ENCODE assay signal across 27 mouse cellular contexts in the genomic region with DNA sequence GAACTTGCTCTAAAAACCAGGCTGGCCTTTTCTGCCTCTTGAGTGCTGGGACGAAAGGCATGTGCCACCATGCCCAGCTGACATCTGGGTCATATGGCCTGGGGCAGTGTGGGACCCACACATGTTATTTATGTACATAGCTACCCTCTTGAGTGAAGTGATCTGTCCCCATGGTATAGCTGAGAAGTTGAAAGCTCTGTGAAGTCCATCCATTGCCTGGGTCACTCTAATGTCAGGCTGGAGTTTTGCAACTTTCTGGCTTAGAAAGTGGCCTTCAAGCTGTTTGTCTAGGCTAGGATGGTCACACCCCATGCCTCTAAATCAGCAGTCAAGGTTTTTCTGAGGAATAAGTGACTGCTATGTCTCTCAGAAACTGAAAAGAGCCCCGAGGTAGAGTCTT.
"Had no signal": no experiment of that assay in that cellular context is flagged by ENCODE, and none has a peak within 500 bp of the region (broad histone marks: within the 10 kb centered on the region; RNA-seq: fewer than 3 reads in every experiment).

No protein-coding gene starts in this region.

- H3K27ac ChIP-seq: embryonic facial prominence, embryonic 10.5 days; embryonic facial prominence, embryonic 12.5 days; embryonic facial prominence, embryonic 13.5 days; embryonic facial prominence, embryonic 15.5 days; forebrain, embryonic 10.5 days; forebrain, embryonic 12.5 days; forebrain, embryonic 13.5 days; forebrain, embryonic 15.5 days; gastrocnemius, adult 2 months; heart, adult 2 months had no signal

- H3K9me3 ChIP-seq: embryonic facial prominence, embryonic 10.5 days; embryonic facial prominence, embryonic 12.5 days; embryonic facial prominence, embryonic 13.5 days; embryonic facial prominence, embryonic 15.5 days; forebrain, embryonic 10.5 days; forebrain, embryonic 12.5 days; forebrain, embryonic 13.5 days; forebrain, embryonic 15.5 days had no signal

- H3K27me3 ChIP-seq: embryonic facial prominence, embryonic 12.5 days; embryonic facial prominence, embryonic 13.5 days; embryonic facial prominence, embryonic 15.5 days; forebrain, embryonic 12.5 days; forebrain, embryonic 13.5 days; forebrain, embryonic 15.5 days had no signal

- H3K4me2 ChIP-seq: embryonic facial prominence, embryonic 12.5 days; embryonic facial prominence, embryonic 13.5 days; embryonic facial prominence, embryonic 15.5 days; forebrain, embryonic 12.5 days; forebrain, embryonic 13.5 days; forebrain, embryonic 15.5 days had no signal

- H3K4me3 ChIP-seq: embryonic facial prominence, embryonic 10.5 days; embryonic facial prominence, embryonic 12.5 days; embryonic facial prominence, embryonic 13.5 days; embryonic facial prominence, embryonic 15.5 days; erythroblast, embryonic 14.5 days; forebrain, embryonic 10.5 days; forebrain, embryonic 12.5 days; forebrain, embryonic 13.5 days; forebrain, embryonic 15.5 days; gastrocnemius, adult 2 months; heart, adult 2 months had no signal

- H3K9ac ChIP-seq: embryonic facial prominence, embryonic 12.5 days; embryonic facial prominence, embryonic 13.5 days; embryonic facial prominence, embryonic 15.5 days; forebrain, embryonic 12.5 days; forebrain, embryonic 13.5 days; forebrain, embryonic 15.5 days; forebrain, postnatal 0 days had no signal

- ATAC-seq: forebrain, embryonic 13.5 days; forebrain, embryonic 14.5 days; forebrain, embryonic 15.5 days; forebrain, embryonic 16.5 days; forebrain, postnatal 0 days had no signal

- DNase-seq: cerebellum, adult 9-10 months; cerebellum, adult 9-11 months; cerebellum, postnatal 10 days; cerebellum, postnatal 14 days; cerebellum, postnatal 25 days; cerebellum, postnatal 36 days; embryo, embryonic 11 days; forebrain, postnatal 0 days; gastrocnemius, adult 2 months; gastrocnemius, postnatal 10 days; gastrocnemius, postnatal 14 days; gastrocnemius, postnatal 25 days; gastrocnemius, postnatal 36 days; heart, adult 11 months; heart, adult 18-20 months; heart, adult 2 months had no signal

- H3K4me1 ChIP-seq: embryonic facial prominence, embryonic 10.5 days; embryonic facial prominence, embryonic 12.5 days; embryonic facial prominence, embryonic 13.5 days; embryonic facial prominence, embryonic 15.5 days; forebrain, embryonic 10.5 days; forebrain, embryonic 12.5 days; forebrain, embryonic 13.5 days; forebrain, embryonic 15.5 days had no signal
